Comparison of ENCODE assay signal across 20 mouse cellular contexts in the genomic region with DNA sequence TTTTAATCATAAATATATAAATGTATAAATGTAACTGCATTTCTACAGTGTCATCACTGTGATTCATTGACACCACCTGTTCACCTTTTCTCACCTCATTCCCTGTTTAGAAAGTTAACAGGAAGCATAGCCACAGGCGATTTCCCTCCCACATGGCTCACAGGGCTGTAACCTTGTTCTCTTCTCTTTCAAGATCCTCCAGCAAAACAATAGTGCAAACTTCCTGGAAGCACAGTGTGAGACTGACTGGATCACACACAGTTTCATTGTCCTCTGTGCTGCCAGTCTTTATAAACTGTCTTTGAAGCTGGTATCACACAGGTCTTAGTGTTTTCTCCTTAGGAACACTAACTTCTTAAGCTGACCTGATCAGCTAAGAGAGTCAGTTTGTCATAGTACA.
DNase-seq lines count a peak whose midpoint lies in the region; ATAC-seq lines count a peak whose summit lies in the region.
"Had no signal": no experiment of that assay in that cellular context is flagged by ENCODE, and none has a peak within 500 bp of the region (broad histone marks: within the 10 kb centered on the region; RNA-seq: fewer than 3 reads in every experiment).

No protein-coding gene starts in this region.

- H3K36me3 ChIP-seq in embryonic facial prominence, embryonic 14.5 days (ENCODE audit: control insufficient read depth, insufficient read depth, low read length) = no peaks in the 10 kb centered on the region
- no peaks in the 10 kb centered on the region for H3K36me3 ChIP-seq in embryonic facial prominence, embryonic 10.5 days (replicated peaks)
- H3K36me3 ChIP-seq: embryonic facial prominence, embryonic 13.5 days; forebrain, embryonic 10.5 days; heart, embryonic 13.5 days; hindbrain, embryonic 15.5 days; kidney, embryonic 15.5 days had no signal

- no peaks in the 10 kb centered on the region for H3K9me3 ChIP-seq in embryonic facial prominence, embryonic 14.5 days (ENCODE audit: control insufficient read depth, low read length)
- no peaks in the 10 kb centered on the region for H3K9me3 ChIP-seq in embryonic facial prominence, embryonic 10.5 days
- H3K9me3 ChIP-seq: embryonic facial prominence, embryonic 13.5 days; forebrain, embryonic 10.5 days; heart, embryonic 13.5 days; hindbrain, embryonic 15.5 days; kidney, embryonic 15.5 days had no signal

- no peak overlapping the region for H3K27ac ChIP-seq in embryonic facial prominence, embryonic 14.5 days (replicated peaks; ENCODE audit: low read depth, low read length)
- no peak overlapping the region for H3K27ac ChIP-seq in embryonic facial prominence, embryonic 10.5 days (replicated peaks)
- H3K27ac ChIP-seq: embryonic facial prominence, embryonic 13.5 days; forebrain, embryonic 10.5 days; heart, embryonic 13.5 days; hindbrain, embryonic 15.5 days; kidney, embryonic 15.5 days had no signal

- no peak overlapping the region for H3K4me3 ChIP-seq in embryonic facial prominence, embryonic 14.5 days (ENCODE audit: low read depth, low read length)
- no peak overlapping the region for H3K4me3 ChIP-seq in embryonic facial prominence, embryonic 10.5 days
- H3K4me3 ChIP-seq: embryonic facial prominence, embryonic 13.5 days; erythroblast, embryonic 14.5 days; forebrain, embryonic 10.5 days; heart, embryonic 13.5 days; hindbrain, embryonic 15.5 days; kidney, embryonic 15.5 days had no signal

- no peak for ATAC-seq in embryonic facial prominence, embryonic 14.5 days (ENCODE audit: low read depth)
- ATAC-seq in activated CD4-positive, CD25-positive, alpha-beta regulatory T cell, adult 4 months = no peak
- ATAC-seq: intestine, embryonic 16.5 days had no signal

- DNase-seq in embryonic facial prominence, embryonic 14.5 days (ENCODE audit: low spot score) = peak; percentile 5
- no peak for DNase-seq in embryonic facial prominence, embryonic 10.5 days (ENCODE audit: low spot score)
- peak; percentile 72 for DNase-seq in R1 (ENCODE audit: low read depth, low spot score)
- DNase-seq in brain, adult 2 months (ENCODE audit: low read depth, low spot score) = peak; percentile 19
- no peak for DNase-seq in adrenal gland, adult 18-20 months (ENCODE audit: low spot score in 2 of 2)
- DNase-seq: adrenal gland, postnatal 14 days; cerebellum, adult 11 months; cerebellum, postnatal 10 days; gastrocnemius, postnatal 36 days; heart, adult 11 months; heart, postnatal 36 days; kidney, adult 2 months had no signal

- H3K27me3 ChIP-seq in embryonic facial prominence, embryonic 14.5 days (replicated peaks; ENCODE audit: control insufficient read depth, insufficient read depth, low read length) = no peaks in the 10 kb centered on the region
- no peaks in the 10 kb centered on the region for H3K27me3 ChIP-seq in embryonic facial prominence, embryonic 10.5 days (replicated peaks; ENCODE audit: low read depth, poor library complexity, severe bottlenecking)
- H3K27me3 ChIP-seq: heart, embryonic 13.5 days; hindbrain, embryonic 15.5 days; kidney, embryonic 15.5 days had no signal

- 38% methylated on average over 1 of the region's 1 CpGs for WGBS in embryonic facial prominence, embryonic 14.5 days
- 40% methylated on average over 1 of the region's 1 CpGs for WGBS in embryonic facial prominence, embryonic 10.5 days

- H3K4me2 ChIP-seq in embryonic facial prominence, embryonic 14.5 days (ENCODE audit: low read depth, low read length) = no peak overlapping the region
- H3K4me2 ChIP-seq: embryonic facial prominence, embryonic 13.5 days; heart, embryonic 13.5 days; hindbrain, embryonic 15.5 days; kidney, embryonic 15.5 days had no signal

- no peaks in the 10 kb centered on the region for H3K4me1 ChIP-seq in embryonic facial prominence, embryonic 14.5 days (ENCODE audit: control insufficient read depth, insufficient read depth, low read length)
- no peaks in the 10 kb centered on the region for H3K4me1 ChIP-seq in embryonic facial prominence, embryonic 10.5 days
- H3K4me1 ChIP-seq: embryonic facial prominence, embryonic 13.5 days; forebrain, embryonic 10.5 days; heart, embryonic 13.5 days; hindbrain, embryonic 15.5 days; kidney, embryonic 15.5 days had no signal

- no peak overlapping the region for H3K9ac ChIP-seq in embryonic facial prominence, embryonic 14.5 days (ENCODE audit: low read depth, low read length)
- H3K9ac ChIP-seq: embryonic facial prominence, embryonic 13.5 days; heart, embryonic 13.5 days; hindbrain, embryonic 15.5 days; kidney, embryonic 15.5 days had no signal

Comparison
In these comparisons a context has a peak if more than half of its experiments do, and no peak if none do; other contexts are left out.
1. DNase-seq: peak in embryonic facial prominence, embryonic 14.5 days (single experiment), R1 (single experiment) and brain, adult 2 months (single experiment); none in embryonic facial prominence, embryonic 10.5 days (single experiment) and adrenal gland, adult 18-20 months (0 of 2).